Mouse (Mus musculus): ENCODE measurements around the gene Hbs1l. TPM values are rescaled to one million over a fixed set of nuclear protein-coding genes. Genes with fewer than 3 reads are reported as not detected.

Gene Hbs1l
- polyA plus RNA-seq, 1 experiment, result 12.4 TPM

DNA sequence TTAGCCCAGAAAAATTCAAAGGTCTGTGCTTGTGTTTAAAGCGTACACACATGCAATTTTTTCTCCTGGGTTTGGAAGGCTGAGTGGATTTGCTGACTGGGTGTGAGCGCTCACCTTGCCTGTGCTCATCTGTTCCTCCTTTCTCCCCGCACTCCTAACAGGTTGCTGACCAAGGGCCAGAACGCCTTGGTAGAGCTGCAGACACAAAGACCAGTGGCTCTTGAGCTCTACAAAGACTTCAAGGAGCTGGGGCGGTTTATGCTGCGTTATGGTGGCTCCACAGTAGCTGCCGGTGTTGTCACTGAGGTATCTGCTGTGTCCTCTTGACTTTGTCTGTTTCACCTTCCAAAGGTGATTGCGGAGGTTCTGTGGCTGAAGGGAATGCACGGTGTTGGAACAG, 71.7 kb downstream of the Hbs1l start:
- DNase-seq, result no peak
- 92% methylated on average over 9 of the region's 9 CpGs for WGBS
- no peak overlapping the region for H3K4me3 ChIP-seq (replicated peaks; ENCODE audit: extremely low read depth, low read depth, low read length)
- TF ChIP-seq POLR2A (IDR thresholded peaks at IDR 0.05; ENCODE audit: borderline replicate concordance, extremely low read depth, low read depth, low read length) (no peak), CTCF (IDR thresholded peaks at IDR 0.05; ENCODE audit: insufficient read depth, low read length) (no peak)
- no peaks in the 10 kb centered on the region for H3K4me1 ChIP-seq (ENCODE audit: control insufficient read depth, insufficient read depth, low read length)

DNA sequence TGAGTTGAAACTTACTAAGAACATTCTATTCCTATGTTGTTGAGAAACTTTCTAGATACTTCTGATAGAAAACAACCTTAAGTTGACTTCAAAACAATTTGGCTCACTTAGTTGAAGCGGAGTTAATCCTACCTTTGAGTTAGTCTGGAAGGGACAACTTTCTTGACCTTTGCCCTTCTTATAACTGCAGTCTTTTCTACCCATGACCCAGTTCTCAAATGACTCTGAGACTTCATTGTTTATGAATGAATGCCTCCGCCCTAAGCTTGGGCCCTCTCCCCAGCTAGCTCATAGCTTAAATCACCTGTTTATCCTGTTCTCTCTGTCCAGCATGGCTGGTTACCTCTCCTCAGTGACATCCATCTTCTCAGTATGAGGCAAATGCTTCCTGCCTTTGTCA, 73.8 kb downstream of the Hbs1l start:
- TF ChIP-seq POLR2A (IDR thresholded peaks at IDR 0.05; ENCODE audit: borderline replicate concordance, extremely low read depth, low read depth, low read length), result no peak
- no peak for TF ChIP-seq CTCF (IDR thresholded peaks at IDR 0.05; ENCODE audit: insufficient read depth, low read length)
- 86% methylated on average over 2 of the region's 2 CpGs for WGBS
- Histone ChIP-seq H3K4me1 (ENCODE audit: control insufficient read depth, insufficient read depth, low read length) (no peaks in the 10 kb centered on the region), H3K4me3 (replicated peaks; ENCODE audit: extremely low read depth, low read depth, low read length) (no peak overlapping the region)
- DNase-seq, result no peak

- TF ChIP-seq POLR2A (IDR thresholded peaks at IDR 0.05; ENCODE audit: borderline replicate concordance, extremely low read depth, low read depth, low read length) (no peak), CTCF (IDR thresholded peaks at IDR 0.05; ENCODE audit: insufficient read depth, low read length) (no peak)
- Histone ChIP-seq H3K4me3 (replicated peaks; ENCODE audit: extremely low read depth, low read depth, low read length) (no peak overlapping the region), H3K4me1 (ENCODE audit: control insufficient read depth, insufficient read depth, low read length) (no peaks in the 10 kb centered on the region)
- DNase-seq, result no peak
- WGBS, result 94% methylated on average over 6 of the region's 6 CpGs
Measured at GRCm38 (mm10) chr10:21372271-21372670, 76.5 kb downstream of the Hbs1l start.

- H3K4me3 ChIP-seq (replicated peaks; ENCODE audit: extremely low read depth, low read depth, low read length), result no peak within 1 kb of the TSS
- WGBS, result 77% methylated on average over 13 of the region's 13 CpGs
- no peak for DNase-seq
- TF ChIP-seq POLR2A (IDR thresholded peaks at IDR 0.05; ENCODE audit: borderline replicate concordance, extremely low read depth, low read depth, low read length) (no peak), CTCF (IDR thresholded peaks at IDR 0.05; ENCODE audit: insufficient read depth, low read length) (no peak)
- H3K4me1 ChIP-seq (ENCODE audit: control insufficient read depth, insufficient read depth, low read length), result no peaks in the 10 kb centered on the region
Measured at GRCm38 (mm10) chr10:21376682-21377473, 81.1 kb downstream of the Hbs1l start, which contains the start of gene Aldh8a1. Gene Aldh8a1, plus strand, starts transcription at chr10:21377291.

DNA sequence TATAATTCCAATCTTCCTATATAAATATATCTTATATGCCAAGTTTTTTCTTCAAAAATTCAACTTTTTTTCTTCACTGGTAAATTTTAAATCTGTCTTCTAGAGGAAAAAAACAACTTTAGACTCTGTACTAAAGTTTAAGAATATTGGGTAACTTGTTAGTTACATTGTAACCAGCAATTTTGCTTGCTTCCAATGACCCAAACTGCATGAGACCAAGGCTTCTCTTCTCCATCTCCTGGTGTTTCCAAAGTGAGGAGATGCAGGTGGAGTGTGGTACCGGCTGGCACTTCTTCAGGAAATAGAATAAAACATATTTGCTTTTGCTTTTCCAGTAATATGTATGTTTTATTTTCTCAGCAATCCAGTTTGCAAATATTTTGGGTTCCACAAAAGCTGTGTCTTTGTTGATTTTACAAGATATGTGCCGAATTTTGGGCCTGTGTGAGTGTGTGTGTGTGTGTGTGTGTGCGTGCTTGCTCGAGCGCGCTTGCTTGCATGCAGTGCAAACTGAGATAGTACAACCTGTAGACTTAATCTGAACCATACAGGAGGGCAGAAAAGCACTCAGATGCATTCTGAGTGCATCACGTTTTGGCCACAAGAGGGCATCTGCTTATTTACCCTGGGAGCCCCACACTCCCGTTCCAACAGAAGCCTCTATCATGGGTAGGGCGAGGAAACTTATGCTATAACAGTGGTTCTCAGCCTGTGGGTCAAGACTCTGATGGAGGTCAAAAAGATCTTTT, 82.6 kb downstream of the Hbs1l start:
- H3K4me1 ChIP-seq (ENCODE audit: control insufficient read depth, insufficient read depth, low read length), result no peaks in the 10 kb centered on the region
- TF ChIP-seq CTCF (IDR thresholded peaks at IDR 0.05; ENCODE audit: insufficient read depth, low read length) (peak; percentile 27), POLR2A (IDR thresholded peaks at IDR 0.05; ENCODE audit: borderline replicate concordance, extremely low read depth, low read depth, low read length) (no peak)
- 64% methylated on average over 9 of the region's 9 CpGs for WGBS
- no peak overlapping the region for H3K4me3 ChIP-seq (replicated peaks; ENCODE audit: extremely low read depth, low read depth, low read length)
- peak; percentile 6 for DNase-seq

GRCm38 (mm10) chr10:21382914-21383313, 87.1 kb downstream of the Hbs1l start:
- WGBS, result 7% methylated on average over 6 of the region's 6 CpGs
- no peak for DNase-seq
- H3K4me1 ChIP-seq (ENCODE audit: control insufficient read depth, insufficient read depth, low read length), result no peaks in the 10 kb centered on the region

GRCm38 (mm10) chr10:21385111-21385663, 89.4 kb downstream of the Hbs1l start:
- TF ChIP-seq POLR2A (IDR thresholded peaks at IDR 0.05; ENCODE audit: borderline replicate concordance, extremely low read depth, low read depth, low read length) (no peak), CTCF (IDR thresholded peaks at IDR 0.05; ENCODE audit: insufficient read depth, low read length) (no peak)
- Histone ChIP-seq H3K4me3 (replicated peaks; ENCODE audit: extremely low read depth, low read depth, low read length) (no peak overlapping the region), H3K4me1 (ENCODE audit: control insufficient read depth, insufficient read depth, low read length) (no peaks in the 10 kb centered on the region)
- WGBS, result 68% methylated on average over 3 of the region's 3 CpGs
- DNase-seq, result no peak

More at GRCm38 (mm10) chr10:21382914-21383313, 87.1 kb downstream of the Hbs1l start:
- TF ChIP-seq POLR2A (IDR thresholded peaks at IDR 0.05; ENCODE audit: borderline replicate concordance, extremely low read depth, low read depth, low read length) (no peak), CTCF (IDR thresholded peaks at IDR 0.05; ENCODE audit: insufficient read depth, low read length) (no peak; the same call in 1 of the 2 replicates)
- H3K4me3 ChIP-seq (replicated peaks; ENCODE audit: extremely low read depth, low read depth, low read length), result no peak overlapping the region

DNA sequence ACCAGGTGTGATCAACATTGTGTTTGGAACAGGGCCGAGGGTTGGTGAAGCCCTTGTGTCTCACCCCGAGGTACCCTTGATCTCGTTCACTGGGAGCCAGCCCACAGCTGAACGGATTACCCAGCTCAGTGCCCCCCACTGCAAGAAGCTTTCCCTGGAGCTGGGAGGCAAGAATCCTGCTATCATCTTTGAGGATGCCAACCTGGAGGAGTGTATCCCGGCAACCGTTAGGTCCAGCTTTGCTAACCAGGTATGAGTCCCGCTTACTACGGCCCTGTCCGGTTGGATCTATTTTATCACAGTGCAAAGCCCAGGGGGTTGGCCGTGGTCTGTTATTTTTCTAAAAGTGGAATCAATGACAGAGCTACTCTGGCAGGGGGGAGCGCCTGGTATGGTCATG, 93.3 kb downstream of the Hbs1l start:
- TF ChIP-seq POLR2A (IDR thresholded peaks at IDR 0.05; ENCODE audit: borderline replicate concordance, extremely low read depth, low read depth, low read length), result no peak
- TF ChIP-seq CTCF (IDR thresholded peaks at IDR 0.05; ENCODE audit: insufficient read depth, low read length), result no peak
- 86% methylated on average over 11 of the region's 11 CpGs for WGBS
- H3K4me3 ChIP-seq (replicated peaks; ENCODE audit: extremely low read depth, low read depth, low read length), result no peak overlapping the region
- no peaks in the 10 kb centered on the region for H3K4me1 ChIP-seq (ENCODE audit: control insufficient read depth, insufficient read depth, low read length)
- no peak for DNase-seq

- DNase-seq, result no peak
- H3K4me3 ChIP-seq (replicated peaks; ENCODE audit: extremely low read depth, low read depth, low read length), result no peak overlapping the region
- H3K4me1 ChIP-seq (ENCODE audit: control insufficient read depth, insufficient read depth, low read length), result no peaks in the 10 kb centered on the region
- TF ChIP-seq POLR2A (IDR thresholded peaks at IDR 0.05; ENCODE audit: borderline replicate concordance, extremely low read depth, low read depth, low read length) (no peak), CTCF (IDR thresholded peaks at IDR 0.05; ENCODE audit: insufficient read depth, low read length) (no peak)
- WGBS, result 85% methylated on average over 4 of the region's 4 CpGs
Measured at GRCm38 (mm10) chr10:21390440-21390839, 94.7 kb downstream of the Hbs1l start.
